ENCODE assay signal across 33 mouse cellular contexts in genomic region chr6:92229586-92229985, GRCm38 (mm10). TPM values are rescaled to one million over a fixed set of nuclear protein-coding genes. Genes with fewer than 3 reads are reported as not detected.
"Had no signal": no experiment of that assay in that cellular context is flagged by ENCODE, and none has a peak within 500 bp of the region (broad histone marks: within the 10 kb centered on the region; RNA-seq: fewer than 3 reads in every experiment).

No protein-coding gene starts in this region.

- H3K27ac ChIP-seq: gastrocnemius, adult 2 months; heart, adult 2 months; heart, embryonic 13.5 days; heart, embryonic 15.5 days; hindbrain, embryonic 12.5 days; hindbrain, embryonic 14.5 days; kidney, embryonic 15.5 days; kidney, postnatal 0 days; left cerebral cortex, adult 2 months; limb, embryonic 13.5 days; limb, embryonic 15.5 days; liver, embryonic 12.5 days; liver, embryonic 14.5 days had no signal

- DNase-seq: gastrocnemius, adult 2 months; gastrocnemius, postnatal 10 days; gastrocnemius, postnatal 25 days; heart, adult 11 months; heart, adult 2 months; heart, postnatal 14 days; heart, postnatal 36 days; kidney, adult 11 months; kidney, adult 2 months; kidney, adult 9 months; kidney, postnatal 14 days; kidney, postnatal 36 days; layer of hippocampus, adult 9-11 months; layer of hippocampus, postnatal 36 days; left cerebral cortex, postnatal 4 days had no signal

- H3K4me3 ChIP-seq: gastrocnemius, adult 2 months; heart, adult 2 months; heart, embryonic 13.5 days; heart, embryonic 15.5 days; hindbrain, embryonic 12.5 days; kidney, embryonic 15.5 days; left cerebral cortex, adult 2 months; limb, embryonic 13.5 days; limb, embryonic 15.5 days; liver, embryonic 12.5 days had no signal

- H3K4me1 ChIP-seq: heart, embryonic 13.5 days; heart, embryonic 15.5 days; hindbrain, embryonic 12.5 days; kidney, embryonic 15.5 days; limb, embryonic 13.5 days; limb, embryonic 15.5 days; liver, embryonic 12.5 days had no signal

- H3K27me3 ChIP-seq: heart, embryonic 15.5 days; hindbrain, embryonic 12.5 days; kidney, embryonic 15.5 days; limb, embryonic 13.5 days; limb, embryonic 15.5 days; liver, embryonic 12.5 days had no signal

- H3K36me3 ChIP-seq: heart, embryonic 13.5 days; heart, embryonic 15.5 days; hindbrain, embryonic 12.5 days; kidney, embryonic 15.5 days; limb, embryonic 13.5 days; limb, embryonic 15.5 days; liver, embryonic 12.5 days had no signal

- H3K9me3 ChIP-seq: heart, embryonic 13.5 days; heart, embryonic 15.5 days; hindbrain, embryonic 12.5 days; kidney, embryonic 15.5 days; limb, embryonic 13.5 days; limb, embryonic 15.5 days; liver, embryonic 12.5 days had no signal

- ATAC-seq: hindbrain, embryonic 16.5 days; intestine, embryonic 16.5 days; liver, embryonic 12.5 days had no signal

RNA-seq across cellular contexts. Expression of gene Trh, which starts 14.9 kb away (rescaled TPM):
- polyA plus RNA-seq: heart, adult 2 months; heart, postnatal 0 days; kidney, adult 2 months; large intestine, adult 2 months; limb, embryonic 11.5 days; limb, embryonic 13.5 days; limb, embryonic 15.5 days; liver, adult 2 months; liver, embryonic 12.5 days; liver, embryonic 16.5 days had no signal
